Mouse (Mus musculus) neutrophil, adult 59 days (primary cell): ENCODE data around the gene Gm11562. TPM values are rescaled to one million over a fixed set of nuclear protein-coding genes. Genes with fewer than 3 reads are reported as not detected.

Experiments
- total RNA-seq, 2 experiments: library from RNA; stranded (reverse); gene quantifications; 1 replicate in 1 of 2; 2 replicates in 1 of 2; pipeline ENCODE4 v1.2.4; 2023

Gm11562 gene
- total RNA-seq, result not detected

DNA sequence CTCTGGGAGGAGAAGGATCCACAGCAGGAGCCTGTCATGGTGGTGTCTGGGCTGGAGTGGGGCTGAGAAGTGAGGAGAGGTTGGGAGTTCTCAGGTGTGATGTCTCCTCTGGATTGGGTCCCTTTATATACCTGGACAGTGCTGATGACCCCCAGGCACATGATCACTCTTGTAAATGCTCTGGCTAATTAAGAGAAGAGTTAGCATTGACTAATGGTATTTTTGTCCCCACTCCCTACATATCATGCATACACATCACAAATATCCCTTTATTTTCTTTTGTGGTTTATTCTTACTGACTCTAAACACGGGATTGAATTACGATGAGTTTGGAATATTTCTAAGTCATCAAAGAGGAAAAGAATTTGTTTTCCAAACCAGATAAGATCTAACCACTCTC lies at the start of gene Gm11562:
Gene Gm11562, minus strand, starts transcription at position 101 of the 400 bp plus-strand sequence.

DNA sequence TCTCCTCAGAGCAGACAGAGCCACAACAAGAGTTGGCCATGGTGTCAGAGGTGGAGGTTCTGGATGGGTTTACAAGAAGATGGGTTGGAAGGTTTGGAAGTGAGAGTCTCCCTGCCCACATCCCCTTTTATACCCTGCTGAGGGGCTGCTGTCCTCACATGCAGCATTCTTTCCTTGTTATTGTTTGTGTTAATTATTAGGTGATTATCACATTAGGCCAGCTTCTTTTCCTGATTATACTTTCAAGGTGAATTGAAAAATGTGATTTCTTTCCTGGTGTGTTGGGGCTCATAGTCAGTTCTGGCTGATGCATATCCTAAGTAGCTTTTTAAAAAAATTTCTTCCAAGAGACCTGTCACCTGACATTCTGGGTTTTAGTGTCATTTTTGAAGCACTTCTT lies 45.6 kb upstream of the Gm11562 start, which contains the start of gene Krtap4-6:
Gene Krtap4-6, minus strand, starts transcription at position 101 of the 400 bp plus-strand sequence.

DNA sequence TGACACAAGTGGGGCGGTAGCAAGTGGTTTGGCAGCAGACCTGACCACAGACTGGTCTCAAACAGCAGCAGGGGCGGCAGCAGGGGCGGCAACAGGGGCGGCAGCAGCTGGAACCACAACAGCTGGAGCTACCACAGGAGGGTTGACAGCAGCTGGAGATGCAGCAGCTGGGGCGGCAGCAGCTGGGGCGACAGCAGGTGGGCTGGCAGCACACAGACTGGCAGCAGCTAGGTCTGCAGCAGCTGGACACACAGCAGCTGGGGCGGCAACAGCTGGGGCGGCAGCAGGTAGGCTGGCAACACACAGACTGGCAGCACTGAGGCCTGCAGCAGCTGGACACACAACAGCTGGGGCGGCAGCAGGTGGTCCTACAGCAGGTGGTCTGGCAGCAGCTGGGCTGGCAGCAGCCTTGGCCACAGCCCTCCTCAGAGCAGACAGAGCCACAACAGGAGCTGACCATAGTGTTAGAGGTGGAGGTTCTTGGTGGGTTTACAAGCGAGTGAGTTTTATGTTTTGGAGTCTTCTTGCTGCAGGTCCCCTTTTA lies 38.3 kb upstream of the Gm11562 start, which contains the start of gene Gm11563:
Gene Gm11563, minus strand, starts transcription at position 494 of the 544 bp plus-strand sequence.

DNA sequence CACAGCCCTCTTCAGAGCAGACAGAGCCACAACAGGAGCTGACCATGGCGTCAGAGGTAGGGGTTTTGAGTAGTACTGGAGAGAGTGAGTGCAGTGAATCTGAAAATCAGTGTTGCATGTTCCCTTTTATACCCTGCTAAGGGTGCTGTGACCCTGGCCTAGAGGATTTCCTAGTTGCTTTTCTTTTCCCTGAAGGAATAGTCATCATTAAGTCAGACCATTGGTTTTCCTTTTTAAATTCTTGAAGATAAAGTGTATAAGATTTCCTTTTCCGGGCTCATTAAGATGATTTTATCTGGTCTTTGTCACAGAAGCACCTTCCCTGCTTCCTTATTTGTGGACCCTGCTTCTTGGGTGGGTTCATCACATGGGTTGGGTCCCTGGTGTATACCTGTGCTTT lies 29.9 kb upstream of the Gm11562 start, which contains the start of gene Gm11555:
Gene Gm11555, minus strand, starts transcription at position 101 of the 400 bp plus-strand sequence.

DNA sequence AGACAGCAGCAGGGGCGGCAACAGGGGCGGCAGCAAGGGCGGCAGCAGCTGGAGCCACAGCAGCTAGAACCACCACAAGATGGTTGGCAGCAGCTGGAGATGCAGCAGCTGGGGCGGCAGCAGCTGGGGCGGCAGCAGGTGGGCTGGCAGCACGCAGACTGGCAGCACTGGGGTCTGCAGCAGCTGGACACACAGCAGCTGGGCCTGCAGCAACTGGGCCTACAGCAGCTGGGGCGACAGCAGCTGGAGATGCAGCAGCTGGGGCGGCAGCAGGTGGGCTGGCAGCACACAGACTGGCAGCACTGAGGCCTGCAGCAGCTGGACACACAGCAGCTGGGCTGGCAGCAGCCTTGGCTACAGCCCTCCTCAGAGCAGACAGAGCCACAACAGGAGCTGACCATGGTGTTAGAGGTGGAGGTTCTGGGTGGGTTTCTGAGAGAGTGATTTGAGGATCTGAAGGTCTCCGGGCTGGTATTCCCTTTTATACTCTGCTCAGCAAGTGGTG lies 23.5 kb upstream of the Gm11562 start, which contains the start of gene Krtap4-7:
Gene Krtap4-7, minus strand, starts transcription at position 455 of the 505 bp plus-strand sequence.

DNA sequence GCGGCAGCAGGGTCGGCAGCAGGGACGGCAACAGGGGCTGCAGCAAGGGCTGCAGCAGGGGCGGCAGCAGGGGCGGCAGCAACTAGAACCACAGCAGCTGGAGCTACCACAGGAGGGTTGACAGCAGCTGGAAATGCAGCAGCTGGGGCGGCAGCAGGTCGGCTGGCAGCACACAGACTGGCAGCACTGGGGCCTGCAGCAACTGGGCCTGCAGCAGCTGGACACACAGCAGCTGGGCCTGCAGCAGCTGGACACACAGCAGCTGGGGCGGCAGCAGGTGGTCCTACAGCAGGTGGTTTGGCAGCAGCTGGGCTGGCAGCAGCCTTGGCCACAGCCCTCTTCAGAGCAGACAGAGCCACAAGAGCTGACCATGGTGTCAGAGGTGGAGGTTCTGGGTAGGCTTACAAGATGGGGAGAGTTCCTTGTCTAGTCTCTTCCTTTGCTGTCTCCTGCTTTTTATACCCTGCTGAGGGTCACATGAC lies 14.5 kb upstream of the Gm11562 start, which contains the start of gene Krtap4-2:
Gene Krtap4-2, minus strand, starts transcription at position 432 of the 482 bp plus-strand sequence.

DNA sequence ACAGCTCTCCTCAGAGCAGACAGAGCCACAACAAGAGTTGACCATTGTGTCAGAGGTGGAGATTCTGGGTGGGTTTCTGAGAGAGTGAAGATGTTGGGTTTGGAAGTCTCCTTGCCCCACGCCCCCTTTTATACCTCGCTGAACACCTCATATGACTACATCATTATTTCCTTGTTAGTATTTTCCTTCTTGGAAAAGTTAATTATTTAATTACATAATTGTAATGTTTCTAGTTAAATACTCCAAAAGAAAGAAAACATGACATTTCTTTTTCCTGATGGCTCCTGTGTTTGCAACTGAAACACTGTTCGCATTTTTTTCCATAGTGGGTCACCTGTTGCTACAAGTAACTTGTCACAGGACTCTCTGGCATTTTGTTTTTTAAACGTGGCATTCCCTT lies 7.9 kb upstream of the Gm11562 start, which contains the start of gene Krtap4-1:
Gene Krtap4-1, minus strand, starts transcription at position 101 of the 400 bp plus-strand sequence.

DNA sequence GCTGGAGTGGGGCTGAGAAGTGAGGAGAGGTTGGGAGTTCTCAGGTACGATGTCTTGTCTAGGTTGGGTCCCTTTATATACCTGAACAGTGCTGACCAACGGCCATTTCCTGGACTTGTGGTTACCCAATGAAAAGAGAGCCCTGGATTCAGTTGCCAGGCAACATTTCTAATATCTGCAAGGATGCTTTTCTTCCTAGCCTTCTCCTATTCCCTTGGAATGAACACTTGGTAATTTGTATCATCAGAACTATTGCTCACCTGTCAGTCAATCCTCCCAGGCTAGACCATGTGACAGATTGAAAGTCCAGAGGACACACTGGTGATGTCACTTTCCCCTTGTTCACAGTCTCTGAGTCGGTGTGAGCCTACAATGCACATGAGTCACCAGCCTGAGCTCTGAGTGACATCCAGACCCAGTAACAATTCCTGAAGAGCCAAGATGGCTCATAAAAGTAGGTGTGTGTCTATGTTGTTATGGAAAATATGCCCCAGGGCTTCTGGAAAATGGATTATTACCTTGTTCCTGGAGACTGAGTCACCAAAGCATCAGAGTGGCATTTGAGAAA lies 5.4 kb downstream of the Gm11562 start, which contains the start of gene Krtap2-4:
Gene Krtap2-4, minus strand, starts transcription at position 51 of the 568 bp plus-strand sequence.

DNA sequence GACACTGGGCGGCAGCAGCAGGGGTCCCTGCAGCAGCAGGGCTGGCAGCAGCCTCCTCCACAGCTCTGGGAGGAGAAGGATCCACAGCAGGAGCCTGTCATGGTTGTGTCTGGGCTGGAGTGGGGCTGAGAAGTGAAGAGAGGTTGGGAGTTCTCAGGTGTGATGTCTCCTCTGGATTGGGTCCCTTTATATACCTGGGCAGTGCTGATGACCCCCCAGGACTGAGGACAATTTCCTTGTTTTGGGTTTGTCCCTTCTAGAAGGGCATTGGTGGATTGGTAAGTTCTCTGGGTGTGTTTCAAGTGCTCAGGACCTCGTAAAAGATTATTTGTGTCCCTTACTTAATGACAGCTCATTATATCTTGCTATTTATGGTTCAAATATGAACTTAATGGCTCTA lies 10.1 kb downstream of the Gm11562 start, which contains the start of gene Gm11937:
Gene Gm11937, minus strand, starts transcription at position 101 of the 400 bp plus-strand sequence.

DNA sequence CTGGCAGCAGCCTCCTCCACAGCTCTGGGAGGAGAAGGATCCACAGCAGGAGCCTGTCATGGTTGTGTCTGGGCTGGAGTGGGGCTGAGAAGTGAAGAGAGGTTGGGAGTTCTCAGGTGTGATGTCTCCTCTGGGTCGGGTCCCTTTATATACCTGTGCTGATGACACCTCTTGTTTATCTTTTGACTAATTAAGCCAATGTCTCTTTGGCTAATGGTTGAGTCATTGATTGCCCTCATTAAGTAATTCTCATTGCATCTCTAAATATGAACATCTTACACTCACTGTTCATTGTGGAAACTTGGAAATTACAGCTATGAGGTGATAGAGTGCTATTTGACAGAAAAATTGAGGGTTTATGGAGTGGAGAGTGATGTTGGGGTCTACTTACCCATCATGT lies 17.0 kb downstream of the Gm11562 start, which contains the start of gene Gm11938:
Gene Gm11938, minus strand, starts transcription at position 101 of the 400 bp plus-strand sequence.

DNA sequence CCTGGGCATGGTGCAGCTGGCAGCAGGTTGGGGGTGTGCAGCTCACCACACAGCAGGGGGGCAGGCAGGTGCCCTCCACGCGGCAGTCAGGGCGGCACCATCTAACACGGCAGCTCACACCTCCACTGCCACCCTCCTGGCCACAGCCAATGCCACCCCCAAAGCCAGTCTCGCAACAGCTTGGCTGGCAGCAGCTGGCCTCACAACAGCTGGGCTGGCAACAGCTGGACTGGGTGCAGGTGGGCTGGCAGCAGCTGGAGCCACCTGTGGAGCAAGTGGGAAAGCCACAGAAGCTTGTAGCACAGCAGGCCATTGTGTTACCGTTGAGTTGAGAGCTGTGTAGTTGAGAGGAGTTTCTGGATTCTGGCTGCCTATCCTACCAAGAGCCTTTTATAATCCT lies 22.5 kb downstream of the Gm11562 start, which contains the start of gene Krtap9-3:
Gene Krtap9-3, minus strand, starts transcription at position 364 of the 400 bp plus-strand sequence.

DNA sequence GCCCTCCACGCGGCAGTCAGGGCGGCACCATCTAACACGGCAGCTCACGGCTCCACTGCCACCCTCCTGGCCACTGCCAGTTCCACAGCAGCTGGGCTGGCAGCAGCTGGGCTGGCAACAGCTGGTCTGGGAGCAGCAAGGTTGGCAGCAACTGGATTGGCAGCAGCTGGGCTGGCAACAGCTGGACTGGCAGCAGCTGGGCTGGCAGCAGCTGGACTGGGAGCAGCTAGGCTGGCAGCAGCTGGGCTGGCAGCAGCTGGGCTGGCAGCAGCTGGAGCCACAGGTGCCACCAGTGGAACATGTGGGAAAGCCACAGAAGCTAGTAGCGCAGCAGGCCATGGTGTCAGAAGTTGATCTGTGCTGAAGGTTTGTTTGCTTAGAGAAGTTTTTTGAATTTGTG lies 29.3 kb downstream of the Gm11562 start, which contains the start of gene Krtap1-3:
Gene Krtap1-3, minus strand, starts transcription at position 359 of the 400 bp plus-strand sequence.

DNA sequence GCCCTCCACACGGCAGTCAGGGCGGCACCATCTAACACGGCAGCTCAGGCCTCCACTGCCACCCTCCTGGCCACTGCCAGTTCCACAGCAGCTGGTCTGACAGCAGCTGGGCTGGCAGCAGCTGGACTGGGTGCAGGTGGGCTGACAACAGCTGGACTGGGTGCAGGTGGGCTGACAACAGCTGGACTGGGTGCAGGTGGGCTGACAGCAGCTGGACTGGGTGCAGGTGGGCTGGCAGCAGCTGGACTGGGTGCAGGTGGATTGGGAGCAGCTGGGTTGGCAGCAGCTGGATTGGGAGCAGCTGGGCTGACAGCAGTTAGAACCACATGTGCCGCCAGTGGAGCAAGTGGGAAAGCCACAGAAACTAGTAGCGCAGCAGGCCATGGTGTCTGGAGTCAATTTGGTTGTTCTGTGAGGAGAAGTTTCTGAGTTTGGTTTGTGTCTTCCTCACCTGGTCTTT lies 37.0 kb downstream of the Gm11562 start, which contains the start of gene Krtap1-4:
Gene Krtap1-4, minus strand, starts transcription at position 410 of the 460 bp plus-strand sequence.

DNA sequence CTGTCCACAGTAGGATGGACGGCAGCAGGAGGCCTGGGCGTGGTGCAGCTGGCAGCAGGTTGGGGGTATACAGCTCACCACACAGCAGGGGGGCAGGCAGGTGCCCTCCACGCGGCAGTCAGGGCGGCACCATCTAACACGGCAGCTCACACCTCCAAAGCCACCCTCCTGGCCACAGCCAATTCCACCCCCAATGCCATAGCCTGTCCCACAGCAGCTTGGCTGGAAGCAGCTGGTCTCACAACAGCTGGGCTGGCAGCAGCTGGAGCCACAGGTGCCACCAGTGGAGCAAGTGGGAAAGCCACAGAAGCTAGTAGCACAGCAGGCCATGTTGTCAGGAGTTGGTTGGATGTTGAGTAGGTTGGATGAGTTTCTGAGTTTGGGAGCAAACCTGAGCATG lies 39.6 kb downstream of the Gm11562 start, which contains the start of gene Krtap1-5:
Gene Krtap1-5, minus strand, starts transcription at position 381 of the 400 bp plus-strand sequence.

Other genes starting within 250 kb of the Gm11562 start
- gene Krt28, start 245.5 kb downstream of the Gm11562 start, total RNA-seq, result not detected
- gene Krt10, start 231.1 kb downstream of the Gm11562 start, total RNA-seq, result not detected
- gene Krt12, start 198.2 kb downstream of the Gm11562 start, total RNA-seq, result not detected
- not detected for gene Krt20, start 182.3 kb downstream of the Gm11562 start, total RNA-seq
- not detected for gene Krt23, start 127.3 kb downstream of the Gm11562 start, total RNA-seq
- not detected for gene Krt39, start 99.1 kb downstream of the Gm11562 start, total RNA-seq
- not detected for gene Krt40, start 77.3 kb downstream of the Gm11562 start, total RNA-seq
- not detected for gene Krtap3-3, start 69.6 kb downstream of the Gm11562 start, total RNA-seq
- gene Krtap3-2, start 63.6 kb downstream of the Gm11562 start, total RNA-seq, result not detected
- not detected for gene Gm11939, start 61.0 kb downstream of the Gm11562 start, total RNA-seq
- gene Krtap3-1, start 53.8 kb downstream of the Gm11562 start, total RNA-seq, result not detected
- gene Krtap1-5, start 39.4 kb downstream of the Gm11562 start, total RNA-seq, result not detected
- gene Krtap1-4, start 36.8 kb downstream of the Gm11562 start, total RNA-seq, result not detected
- gene Krtap1-3, start 29.1 kb downstream of the Gm11562 start, total RNA-seq, result not detected
- gene Krtap9-3, start 22.3 kb downstream of the Gm11562 start, total RNA-seq, result not detected
- not detected for gene Gm11938, start 17.1 kb downstream of the Gm11562 start, total RNA-seq
- gene Gm11937, start 10.2 kb downstream of the Gm11562 start, total RNA-seq, result not detected
- gene Krtap2-4, start 5.6 kb downstream of the Gm11562 start, total RNA-seq, result not detected
- not detected for gene Krtap4-1, start 7.8 kb upstream of the Gm11562 start, total RNA-seq
- gene Krtap4-2, start 14.6 kb upstream of the Gm11562 start, total RNA-seq, result not detected
- not detected for gene Krtap4-7, start 23.7 kb upstream of the Gm11562 start, total RNA-seq
- gene Gm11555, start 29.8 kb upstream of the Gm11562 start, total RNA-seq, result not detected
- not detected for gene Gm11563, start 38.5 kb upstream of the Gm11562 start, total RNA-seq
- gene Krtap4-6, start 45.5 kb upstream of the Gm11562 start, total RNA-seq, result not detected
- gene Gm14190, start 70.3 kb upstream of the Gm11562 start, total RNA-seq, result not detected
- not detected for gene Gm14180, start 113.9 kb upstream of the Gm11562 start, total RNA-seq
- gene Gm11595, start 152.5 kb upstream of the Gm11562 start, total RNA-seq, result not detected
- gene Krtap4-8, start 160.3 kb upstream of the Gm11562 start, total RNA-seq, result not detected
- gene Krtap4-9, start 164.8 kb upstream of the Gm11562 start, total RNA-seq, result not detected
- gene Gm11596, start 173.0 kb upstream of the Gm11562 start, total RNA-seq, result not detected
- not detected for gene Gm11569, start 178.5 kb upstream of the Gm11562 start, total RNA-seq
- not detected for gene Gm11554, start 184.0 kb upstream of the Gm11562 start, total RNA-seq
- not detected for gene Krtap4-13, start 189.5 kb upstream of the Gm11562 start, total RNA-seq
- gene Gm11564, start 195.2 kb upstream of the Gm11562 start, total RNA-seq, result not detected
- not detected for gene 2300003K06Rik, start 217.6 kb upstream of the Gm11562 start, total RNA-seq
- not detected for gene Krtap4-16, start 231.2 kb upstream of the Gm11562 start, total RNA-seq
- gene Gm11568, start 237.5 kb upstream of the Gm11562 start, total RNA-seq, result not detected
- not detected for gene Gm11559, start 244.0 kb upstream of the Gm11562 start, total RNA-seq